Comparison of ENCODE assay signal across 12 mouse cellular contexts in genomic region chr5:46573280-46573670, GRCm38 (mm10).
A peak's percentile ranks its signal among the peaks of the same experiment; 100 is the strongest.
DNase-seq lines count a peak whose midpoint lies in the region; ATAC-seq and TF ChIP-seq lines count a peak whose summit lies in the region.
"Had no signal": no experiment of that assay in that cellular context is flagged by ENCODE, and none has a peak within 500 bp of the region (broad histone marks: within the 10 kb centered on the region; RNA-seq: fewer than 3 reads in every experiment).

No protein-coding gene starts in this region.

- no peak overlapping the region for H3K9ac ChIP-seq in hindbrain, embryonic 11.5 days (ENCODE audit: low read depth, low read length)
- H3K9ac ChIP-seq in liver, embryonic 12.5 days, result no peak overlapping the region
- H3K9ac ChIP-seq in embryonic facial prominence, embryonic 14.5 days (ENCODE audit: low read depth, low read length), result no peak overlapping the region
- H3K9ac ChIP-seq: forebrain, embryonic 12.5 days; liver, postnatal 0 days; midbrain, embryonic 12.5 days had no signal

- no peak for TF ChIP-seq CTCF in brain, embryonic 14.5 days (IDR thresholded peaks at IDR 0.05; ENCODE audit: borderline replicate concordance, extremely low read depth, insufficient read depth, insufficient read length)

- WGBS in hindbrain, embryonic 11.5 days, result 62% methylated on average over 7 of the region's 7 CpGs
- WGBS in hindbrain, embryonic 10.5 days, result 70% methylated on average over 7 of the region's 7 CpGs
- WGBS in liver, embryonic 12.5 days (ENCODE audit: insufficient replicate concordance), result 65% methylated on average over 7 of the region's 7 CpGs
- 45% methylated on average over 7 of the region's 7 CpGs for WGBS in embryonic facial prominence, embryonic 14.5 days

- H3K36me3 ChIP-seq in hindbrain, embryonic 11.5 days (ENCODE audit: control insufficient read depth, insufficient read depth, low read length), result no peaks in the 10 kb centered on the region
- no peaks in the 10 kb centered on the region for H3K36me3 ChIP-seq in hindbrain, embryonic 10.5 days
- no peaks in the 10 kb centered on the region for H3K36me3 ChIP-seq in liver, embryonic 12.5 days
- no peaks in the 10 kb centered on the region for H3K36me3 ChIP-seq in embryonic facial prominence, embryonic 14.5 days (ENCODE audit: control insufficient read depth, insufficient read depth, low read length)
- H3K36me3 ChIP-seq: forebrain, embryonic 12.5 days; midbrain, embryonic 12.5 days had no signal

- ATAC-seq in hindbrain, embryonic 11.5 days (ENCODE audit: low FRiP score), result no peak
- no peak for ATAC-seq in liver, embryonic 12.5 days
- peak; percentile 62; the same call in 1 of the 2 replicates for ATAC-seq in embryonic facial prominence, embryonic 14.5 days (ENCODE audit: low read depth)
- ATAC-seq: liver, postnatal 0 days had no signal

- TF ChIP-seq POLR2A in brain, embryonic 14.5 days (IDR thresholded peaks at IDR 0.05; ENCODE audit: borderline replicate concordance, extremely low read depth, insufficient read depth, insufficient read length, poor library complexity, severe bottlenecking), result no peak

- H3K27ac ChIP-seq in hindbrain, embryonic 11.5 days (ENCODE audit: low read depth, low read length), result no peak overlapping the region
- H3K27ac ChIP-seq in hindbrain, embryonic 10.5 days, result no peak overlapping the region
- H3K27ac ChIP-seq in liver, embryonic 12.5 days, result no peak overlapping the region
- H3K27ac ChIP-seq in embryonic facial prominence, embryonic 14.5 days (replicated peaks; ENCODE audit: low read depth, low read length), result no peak overlapping the region
- H3K27ac ChIP-seq: forebrain, embryonic 12.5 days; midbrain, embryonic 12.5 days had no signal

- no peak overlapping the region for H3K4me2 ChIP-seq in hindbrain, embryonic 11.5 days (replicated peaks; ENCODE audit: low read depth, low read length)
- no peak overlapping the region for H3K4me2 ChIP-seq in liver, embryonic 12.5 days
- no peak overlapping the region for H3K4me2 ChIP-seq in embryonic facial prominence, embryonic 14.5 days (ENCODE audit: low read depth, low read length)
- H3K4me2 ChIP-seq: forebrain, embryonic 12.5 days; midbrain, embryonic 12.5 days had no signal

- no peaks in the 10 kb centered on the region for H3K4me1 ChIP-seq in hindbrain, embryonic 11.5 days (replicated peaks; ENCODE audit: control insufficient read depth, insufficient read depth, low read length)
- H3K4me1 ChIP-seq in hindbrain, embryonic 10.5 days (replicated peaks), result no peaks in the 10 kb centered on the region
- no peaks in the 10 kb centered on the region for H3K4me1 ChIP-seq in liver, embryonic 12.5 days
- H3K4me1 ChIP-seq in embryonic facial prominence, embryonic 14.5 days (ENCODE audit: control insufficient read depth, insufficient read depth, low read length), result no peaks in the 10 kb centered on the region
- H3K4me1 ChIP-seq: forebrain, embryonic 12.5 days; midbrain, embryonic 12.5 days had no signal

- H3K9me3 ChIP-seq in hindbrain, embryonic 11.5 days (ENCODE audit: control insufficient read depth, low read length), result no peaks in the 10 kb centered on the region
- no peaks in the 10 kb centered on the region for H3K9me3 ChIP-seq in hindbrain, embryonic 10.5 days
- H3K9me3 ChIP-seq in liver, embryonic 12.5 days (replicated peaks), result no peaks in the 10 kb centered on the region
- H3K9me3 ChIP-seq in embryonic facial prominence, embryonic 14.5 days (ENCODE audit: control insufficient read depth, low read length), result no peaks in the 10 kb centered on the region
- H3K9me3 ChIP-seq: forebrain, embryonic 12.5 days; midbrain, embryonic 12.5 days had no signal

- peak; percentile 6 for DNase-seq in hindbrain, embryonic 11.5 days (ENCODE audit: low spot score)
- no peak for DNase-seq in hindbrain, embryonic 10.5 days (ENCODE audit: low spot score)
- DNase-seq in liver, result peak; percentile 4
- DNase-seq in brain, embryonic 14.5 days (ENCODE audit: low read depth), result peak; percentile 14
- peak; percentile 66 for DNase-seq in embryonic facial prominence, embryonic 14.5 days (ENCODE audit: low spot score)
- no peak for DNase-seq in heart, adult 8-10 months (ENCODE audit: low spot score)
- DNase-seq in yolk sac, embryonic 10.5 days (ENCODE audit: low spot score), result no peak
- DNase-seq: heart, postnatal 36 days; liver, postnatal 0 days had no signal

- no peak overlapping the region for H3K4me3 ChIP-seq in hindbrain, embryonic 11.5 days (ENCODE audit: low read depth, low read length)
- no peak overlapping the region for H3K4me3 ChIP-seq in hindbrain, embryonic 10.5 days
- no peak overlapping the region for H3K4me3 ChIP-seq in liver, embryonic 12.5 days
- H3K4me3 ChIP-seq in embryonic facial prominence, embryonic 14.5 days (ENCODE audit: low read depth, low read length), result no peak overlapping the region
- H3K4me3 ChIP-seq: forebrain, embryonic 12.5 days; midbrain, embryonic 12.5 days had no signal

- no peaks in the 10 kb centered on the region for H3K27me3 ChIP-seq in hindbrain, embryonic 11.5 days (ENCODE audit: control insufficient read depth, insufficient read depth, low read length)
- H3K27me3 ChIP-seq in hindbrain, embryonic 10.5 days (ENCODE audit: insufficient read depth, poor library complexity, severe bottlenecking), result no peaks in the 10 kb centered on the region
- H3K27me3 ChIP-seq in liver, embryonic 12.5 days (replicated peaks), result no peaks in the 10 kb centered on the region
- H3K27me3 ChIP-seq in embryonic facial prominence, embryonic 14.5 days (replicated peaks; ENCODE audit: control insufficient read depth, insufficient read depth, low read length), result no peaks in the 10 kb centered on the region
- H3K27me3 ChIP-seq: forebrain, embryonic 12.5 days; midbrain, embryonic 12.5 days had no signal

Comparison
In these comparisons a context has a peak if more than half of its experiments do, and no peak if none do; other contexts are left out.
1. DNase-seq: peak in hindbrain, embryonic 11.5 days (single experiment), liver (single experiment), brain, embryonic 14.5 days (single experiment) and embryonic facial prominence, embryonic 14.5 days (single experiment); none in hindbrain, embryonic 10.5 days (single experiment), heart, adult 8-10 months (single experiment) and yolk sac, embryonic 10.5 days (single experiment).